Mouse (Mus musculus) hindlimb bud, embryonic 11.5 days (tissue): ENCODE data around the gene Bglap.
"Not testable (repeated sequence)": the region's sequence is repeated elsewhere in the genome, so short reads cannot be mapped to it uniquely, and the experiment has no call there.

Experiments used
- DNase-seq: peaks from one replicate; pipeline ENCODE4 v3.0.0-alpha.2; 2012; ENCODE audit warnings: low read depth, low spot score; ENCODE audit errors: extremely low spot score

Gene Bglap

GRCm38 (mm10) chr3:88384364-88384763 lies at the start of gene Bglap:
Gene Bglap (minus strand): TSS chr3:88384464.
- DNase-seq, result no peak

GRCm38 (mm10) chr3:88428639-88429038 lies 44.4 kb upstream of the Bglap start:
- DNase-seq, result not testable (repeated sequence)

- DNase-seq, result no peak
Measured at GRCm38 (mm10) chr3:88427342-88427905, 43.2 kb upstream of the Bglap start.

GRCm38 (mm10) chr3:88425708-88426420 lies 41.6 kb upstream of the Bglap start:
- no peak for DNase-seq

GRCm38 (mm10) chr3:88425330-88425689 lies 41.0 kb upstream of the Bglap start:
- no peak for DNase-seq

- DNase-seq, result peak; percentile 97
Measured at GRCm38 (mm10) chr3:88424605-88425329, 40.5 kb upstream of the Bglap start, which contains the start of gene Slc25a44. Gene Slc25a44 (minus strand): TSS chr3:88425139.

GRCm38 (mm10) chr3:88422020-88422720 lies 37.9 kb upstream of the Bglap start:
- no peak for DNase-seq

- no peak for DNase-seq
Measured at GRCm38 (mm10) chr3:88420771-88421170, 36.5 kb upstream of the Bglap start.

- DNase-seq, result no peak
Measured at GRCm38 (mm10) chr3:88418016-88418415, 33.8 kb upstream of the Bglap start.

- DNase-seq, result no peak
Measured at GRCm38 (mm10) chr3:88415668-88416067, 31.4 kb upstream of the Bglap start.

GRCm38 (mm10) chr3:88412636-88413035 lies 28.4 kb upstream of the Bglap start:
- no peak for DNase-seq

- no peak for DNase-seq
Measured at GRCm38 (mm10) chr3:88411681-88412080, 27.4 kb upstream of the Bglap start.

GRCm38 (mm10) chr3:88410645-88411031 lies 26.4 kb upstream of the Bglap start:
- no peak for DNase-seq

GRCm38 (mm10) chr3:88409741-88410644 lies 25.7 kb upstream of the Bglap start, which contains the start of gene Pmf1:
Gene Pmf1 (minus strand): TSS chr3:88410331.
- peak; percentile 72 for DNase-seq

GRCm38 (mm10) chr3:88408953-88409352 lies 24.7 kb upstream of the Bglap start:
- DNase-seq, result no peak

- no peak for DNase-seq
Measured at GRCm38 (mm10) chr3:88407529-88407928, 23.3 kb upstream of the Bglap start.

GRCm38 (mm10) chr3:88407090-88407489 lies 22.8 kb upstream of the Bglap start:
- DNase-seq, result peak; percentile 75

GRCm38 (mm10) chr3:88403522-88404230 lies 19.4 kb upstream of the Bglap start:
- DNase-seq, result no peak

- DNase-seq, result no peak
Measured at GRCm38 (mm10) chr3:88398666-88399065, 14.4 kb upstream of the Bglap start.

GRCm38 (mm10) chr3:88395742-88396141 lies 11.5 kb upstream of the Bglap start:
- no peak for DNase-seq
